Mouse (Mus musculus): ENCODE data around the gene Uba1.

The Uba1 gene

DNA sequence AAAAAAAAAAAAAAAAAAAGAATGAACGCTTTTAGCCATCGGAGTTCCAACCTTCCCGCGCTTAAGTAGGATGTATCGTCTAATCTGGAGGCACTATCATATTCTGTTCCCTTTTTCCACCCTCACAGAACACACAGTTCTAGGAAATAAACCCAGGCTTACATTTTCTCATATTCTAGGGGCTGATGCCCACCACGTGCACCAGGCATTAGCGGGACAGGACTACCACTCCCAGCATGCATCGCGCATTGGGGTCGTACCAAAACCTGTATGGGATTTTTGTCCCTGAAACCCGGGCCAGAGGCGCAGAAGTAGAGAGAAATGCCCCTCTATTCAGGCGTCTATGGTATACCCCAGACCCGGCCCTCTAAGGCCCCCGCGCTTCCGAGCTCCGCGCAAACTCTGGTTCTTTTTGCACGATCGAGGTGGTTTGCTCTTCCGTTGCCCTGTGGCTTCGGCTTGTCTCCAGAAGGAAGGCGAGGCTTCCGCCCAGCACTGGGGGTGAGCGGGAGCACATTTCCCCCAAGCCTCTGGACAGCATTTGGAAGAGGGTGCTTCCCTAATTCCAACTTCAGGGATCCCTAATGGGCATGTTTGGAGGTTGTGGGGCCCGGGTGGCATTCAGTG is at the start of gene Uba1:
Uba1 (plus strand) TSS at position 301 of the 627 bp plus-strand sequence.
- DNase-seq (ENCODE audit: low spot score): peak; percentile 33

DNA sequence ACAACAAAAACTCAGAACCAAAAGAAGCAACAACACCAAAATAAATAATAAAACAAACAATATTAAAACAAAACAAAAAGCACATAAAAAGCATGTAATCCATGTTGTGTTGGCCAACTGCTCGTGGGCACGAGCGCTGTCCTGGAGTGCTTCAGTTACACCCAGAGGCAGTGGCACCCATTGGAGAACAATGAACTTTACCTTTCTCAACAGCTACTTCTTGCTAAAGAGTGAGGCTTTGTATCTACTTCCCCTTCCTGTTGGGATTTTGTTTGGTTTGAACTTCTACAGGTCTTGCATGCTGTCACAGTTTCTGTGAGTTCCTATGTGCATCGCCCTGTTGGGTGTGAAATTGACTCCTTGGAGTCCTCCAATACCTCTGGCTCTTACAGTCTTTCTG is 49.6 kb upstream of the Uba1 start:
- no peak for DNase-seq (ENCODE audit: low spot score)

DNA sequence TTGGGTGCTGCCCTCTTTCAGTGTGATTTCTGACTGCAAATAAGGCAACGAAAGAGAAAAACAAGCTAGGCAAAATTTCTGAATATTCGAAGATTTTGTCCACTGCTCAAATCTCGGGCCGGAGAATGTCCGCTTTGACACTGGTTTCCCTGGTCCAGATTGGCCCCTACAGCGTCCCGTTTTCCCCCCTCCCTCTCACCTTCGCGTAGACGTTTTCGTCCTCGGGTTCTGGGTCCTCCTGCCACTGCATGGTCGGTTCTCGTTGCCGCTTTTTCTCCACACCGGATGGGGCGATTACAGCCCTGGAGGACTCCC is 41.3 kb upstream of the Uba1 start:
- DNase-seq (ENCODE audit: low spot score): no peak

DNA sequence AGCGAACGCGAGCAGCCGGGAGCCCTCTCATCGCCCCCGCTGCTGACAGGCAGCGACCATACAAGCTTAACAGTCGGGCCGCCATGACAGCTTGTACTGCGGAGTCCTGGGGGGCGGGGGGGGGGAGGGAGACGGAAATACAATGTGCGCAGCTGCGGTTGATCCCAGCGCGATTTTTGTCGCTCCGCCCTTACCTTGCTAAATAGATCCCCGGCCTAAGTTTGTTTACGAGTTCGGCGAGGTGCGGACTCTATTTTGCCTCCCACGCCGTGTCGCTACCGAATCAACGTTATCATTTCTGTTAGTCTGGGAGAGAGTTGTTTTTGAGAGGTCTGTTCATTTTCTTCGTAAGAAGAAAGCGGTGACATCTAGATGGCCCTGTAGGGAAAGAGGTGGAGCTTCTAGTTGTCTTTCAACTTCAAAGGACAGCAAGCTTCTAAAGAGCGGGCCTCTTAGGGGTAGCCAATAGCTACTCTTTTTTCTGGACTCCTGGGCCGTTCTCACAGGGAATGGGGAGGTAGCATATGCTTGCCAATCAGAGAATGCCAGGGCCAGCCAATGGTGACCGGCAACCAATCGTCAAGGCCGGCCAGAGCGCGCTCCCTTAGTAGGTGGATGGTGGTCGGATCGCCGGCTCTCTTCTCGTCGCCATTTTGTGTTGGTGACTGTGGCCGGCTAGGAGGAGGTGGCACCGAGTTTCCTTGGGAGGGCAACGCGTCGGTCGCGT is 40.8 kb upstream of the Uba1 start, which contains the start of the genes Rbm10 and Ndufb11:
Rbm10 (plus strand) TSS at position 328 of the 727 bp plus-strand sequence.
Ndufb11 (minus strand) TSS at position 444 of the 727 bp plus-strand sequence.
- peak; percentile 61 for DNase-seq (ENCODE audit: low spot score)

DNA sequence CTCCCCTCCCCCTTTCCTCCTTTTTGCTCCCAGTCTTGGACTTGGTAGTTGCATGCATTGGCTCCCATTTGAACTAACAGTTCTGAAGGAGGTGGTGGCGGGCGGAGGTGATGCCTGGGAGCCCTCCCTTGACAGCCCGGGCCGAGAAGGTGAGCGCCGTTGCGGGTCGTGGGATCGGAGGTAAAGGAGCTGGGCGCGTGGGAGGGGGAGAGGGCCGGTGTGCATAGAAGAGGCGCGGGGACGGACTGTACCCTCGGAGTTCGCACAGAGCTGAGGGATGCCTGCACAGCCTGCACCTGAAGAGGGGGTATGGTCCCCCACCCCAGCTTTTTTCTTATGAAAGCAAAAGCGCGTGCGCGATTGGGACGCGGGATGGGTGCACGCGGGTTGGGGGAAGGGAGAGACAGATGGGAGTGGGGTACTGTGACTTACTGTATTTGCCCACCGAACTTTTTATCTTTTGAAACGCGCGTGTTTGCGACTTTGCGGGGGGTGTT is 40.2 kb upstream of the Uba1 start:
- peak; percentile 14 for DNase-seq (ENCODE audit: low spot score)

DNA sequence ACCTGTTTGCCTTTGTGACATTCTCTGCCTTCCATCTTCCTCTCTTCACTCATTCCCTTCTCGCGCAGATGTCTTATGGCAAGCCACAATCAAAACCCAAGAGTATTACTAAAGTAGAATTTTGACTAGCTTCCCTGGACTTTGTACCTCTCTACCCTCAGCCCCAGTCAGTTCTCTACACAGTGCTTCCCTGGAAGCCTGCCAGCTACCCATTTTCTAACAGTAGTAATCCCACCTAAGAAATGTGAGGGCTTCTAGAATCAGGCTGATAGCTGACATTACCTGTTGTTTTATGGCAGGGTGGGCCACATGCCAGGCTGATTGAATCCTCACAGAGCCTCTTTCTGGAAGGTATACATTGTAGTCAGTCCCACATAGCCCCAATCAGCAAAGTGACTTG is 20.0 kb upstream of the Uba1 start:
- DNase-seq (ENCODE audit: low spot score): no peak

DNA sequence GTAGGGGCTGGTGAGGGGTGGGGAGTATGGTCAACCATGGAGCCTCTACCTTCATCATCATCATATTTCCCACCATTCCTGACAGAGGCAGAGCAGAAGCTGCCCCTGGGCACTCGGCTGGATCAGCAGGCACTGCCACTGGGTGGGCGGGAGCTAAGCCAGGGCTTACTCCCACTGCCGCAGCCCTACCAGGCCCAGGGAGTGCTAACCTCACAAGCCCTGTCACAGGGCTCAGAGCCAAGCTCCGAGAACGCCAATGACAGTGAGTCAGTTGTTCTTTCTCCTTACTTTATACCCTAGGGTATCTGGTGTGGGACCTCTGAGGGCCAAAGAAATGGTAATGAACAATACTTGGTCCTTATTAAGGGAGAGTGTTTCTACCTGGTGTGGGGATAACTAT is 13.3 kb upstream of the Uba1 start:
- DNase-seq (ENCODE audit: low spot score): no peak

DNA sequence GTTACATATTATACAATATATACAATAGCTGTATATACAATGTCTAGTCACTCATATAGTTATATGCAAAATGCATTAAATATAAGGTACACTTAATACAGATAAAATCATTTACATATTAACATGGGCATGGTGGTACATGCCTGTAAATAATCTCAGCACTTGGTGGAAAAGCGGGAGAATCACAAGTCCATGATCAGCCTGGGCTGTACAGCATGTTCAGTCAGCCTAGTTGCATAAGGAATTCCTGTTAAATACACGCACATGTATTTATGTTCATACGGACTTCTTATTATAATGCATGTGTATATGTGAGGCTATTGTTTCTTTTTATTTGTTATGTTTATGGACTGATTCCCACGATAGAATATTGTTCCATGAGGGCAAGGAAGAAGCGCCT is 533 bp upstream of the Uba1 start:
- no peak for DNase-seq (ENCODE audit: low spot score)

DNA sequence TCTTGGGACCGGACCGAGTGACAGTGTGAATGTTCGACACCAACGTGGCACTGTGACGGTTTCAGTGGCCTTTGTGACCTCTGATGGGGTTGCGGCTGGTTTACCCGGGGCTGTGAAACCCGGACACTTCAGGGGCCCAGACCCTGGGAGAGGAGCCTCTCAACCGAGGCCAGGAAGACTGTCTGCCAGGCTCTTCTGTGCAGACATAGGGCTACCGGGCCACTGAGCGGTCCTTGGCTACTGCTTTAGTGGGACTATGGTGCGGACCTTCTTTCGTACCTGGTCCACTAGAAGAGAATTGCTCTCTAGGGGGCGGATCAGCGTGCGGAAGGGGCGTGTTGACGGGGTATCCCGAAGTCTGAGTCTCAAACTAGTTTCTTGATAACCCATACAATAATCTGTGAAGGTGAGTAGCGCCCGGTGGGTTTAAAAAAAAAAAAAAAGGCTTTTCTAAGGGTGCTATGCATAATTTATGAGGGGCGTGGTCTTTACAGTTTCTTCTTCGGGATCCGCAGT is 823 bp downstream of the Uba1 start:
- DNase-seq (ENCODE audit: low spot score): no peak

DNA sequence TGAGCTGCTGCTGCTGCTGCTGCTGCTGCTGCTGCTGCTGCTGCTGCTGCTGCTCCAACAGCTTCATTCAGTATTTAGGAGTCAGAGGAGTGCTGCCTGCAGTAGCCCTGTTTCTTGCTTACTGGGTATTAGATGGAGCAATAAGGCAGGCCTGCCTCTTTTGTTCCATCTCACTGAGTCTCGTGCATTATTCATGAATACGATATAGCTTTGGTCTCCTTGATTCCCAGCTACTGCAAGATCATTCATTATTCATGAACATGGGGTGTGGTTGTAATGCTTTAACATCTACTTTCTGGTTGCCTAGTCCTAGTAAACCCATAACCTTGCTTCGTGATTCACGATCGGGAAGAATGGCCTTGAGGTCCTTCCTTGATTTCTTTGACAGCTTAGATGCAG is 4.2 kb downstream of the Uba1 start:
- no peak for DNase-seq (ENCODE audit: low spot score)

DNA sequence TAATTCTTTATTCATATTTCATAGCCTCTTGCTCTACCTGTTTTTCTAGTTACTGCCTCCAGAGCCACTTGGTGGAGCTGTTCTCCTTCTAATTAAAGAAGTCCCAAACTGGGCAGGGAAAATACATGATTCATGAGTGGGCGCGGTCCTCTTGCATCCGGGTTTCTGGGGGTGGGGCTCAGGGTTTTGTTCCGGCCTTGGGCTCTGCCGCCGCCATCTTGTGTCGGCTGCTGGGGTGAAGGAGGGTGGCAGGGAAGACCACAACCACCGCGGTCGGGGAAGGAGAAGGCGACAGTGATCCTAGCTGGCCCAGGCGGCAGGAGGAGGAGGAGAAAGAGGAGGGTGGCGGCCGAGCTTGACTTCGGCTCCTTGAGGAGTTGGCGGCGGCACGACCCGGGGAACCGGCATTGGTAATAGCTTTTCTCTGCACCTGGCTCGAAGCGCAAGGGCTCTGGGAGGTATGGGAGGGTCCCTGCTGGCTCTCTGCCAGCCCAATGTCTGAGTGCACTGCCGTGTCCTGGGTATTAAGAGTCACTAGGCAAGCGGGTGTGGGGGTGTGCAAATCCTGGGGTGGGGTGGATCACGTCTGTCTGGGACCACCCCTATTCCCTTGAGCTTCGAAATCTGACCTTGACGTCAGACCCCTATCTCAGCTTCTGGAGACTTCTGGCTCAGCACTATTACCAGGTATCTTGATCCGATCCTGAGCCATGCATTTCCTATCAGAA is 4.8 kb downstream of the Uba1 start:
- DNase-seq (ENCODE audit: low spot score): peak; percentile 72

DNA sequence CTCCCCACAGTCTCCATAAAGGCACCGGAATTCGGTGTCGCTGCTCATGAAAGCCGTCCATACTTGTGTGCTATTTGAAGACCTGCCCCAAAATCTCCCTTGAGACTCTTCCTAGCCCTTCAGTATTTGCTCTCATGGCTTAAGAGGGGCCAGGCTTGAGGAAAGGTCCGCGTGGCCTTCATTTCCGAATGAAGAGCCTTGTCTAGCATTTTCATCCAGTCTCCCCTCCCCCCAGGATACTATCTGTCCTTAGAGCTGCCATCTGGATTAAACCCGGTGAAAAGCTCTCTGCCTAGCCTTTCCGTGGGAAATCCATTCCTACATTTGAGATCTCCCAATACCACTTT is 5.3 kb downstream of the Uba1 start:
- DNase-seq (ENCODE audit: low spot score): no peak

DNA sequence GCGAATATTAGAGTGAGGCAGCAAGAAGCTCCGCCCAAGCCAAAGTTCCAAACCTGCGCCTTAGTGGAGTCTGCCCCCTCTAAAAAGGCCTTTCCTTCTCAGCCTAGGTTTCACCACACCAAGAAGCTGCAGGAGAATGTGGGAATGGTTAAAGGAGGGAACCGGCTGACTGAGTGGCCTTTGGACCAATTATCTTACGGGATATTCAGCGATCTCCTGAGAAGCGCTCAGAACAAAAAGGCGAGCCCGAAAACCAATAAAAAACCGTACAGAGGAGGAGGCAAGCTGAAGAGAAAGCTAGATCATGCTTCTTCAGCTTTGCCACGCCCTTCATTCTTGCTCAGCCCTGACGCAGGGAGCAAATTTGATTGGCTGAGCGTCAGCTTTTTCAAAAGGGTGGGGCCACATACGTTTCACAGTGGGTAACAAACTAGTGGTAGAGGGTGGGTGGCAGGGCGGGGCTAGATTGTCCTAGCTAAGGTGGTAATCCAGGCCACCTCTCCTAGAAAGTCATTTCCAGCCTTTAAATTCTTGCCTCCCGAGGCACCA is 29.5 kb downstream of the Uba1 start, which contains the start of gene Cdk16:
Cdk16 (plus strand) TSS at position 436 of the 549 bp plus-strand sequence.
- peak; percentile 55 for DNase-seq (ENCODE audit: low spot score)

DNA sequence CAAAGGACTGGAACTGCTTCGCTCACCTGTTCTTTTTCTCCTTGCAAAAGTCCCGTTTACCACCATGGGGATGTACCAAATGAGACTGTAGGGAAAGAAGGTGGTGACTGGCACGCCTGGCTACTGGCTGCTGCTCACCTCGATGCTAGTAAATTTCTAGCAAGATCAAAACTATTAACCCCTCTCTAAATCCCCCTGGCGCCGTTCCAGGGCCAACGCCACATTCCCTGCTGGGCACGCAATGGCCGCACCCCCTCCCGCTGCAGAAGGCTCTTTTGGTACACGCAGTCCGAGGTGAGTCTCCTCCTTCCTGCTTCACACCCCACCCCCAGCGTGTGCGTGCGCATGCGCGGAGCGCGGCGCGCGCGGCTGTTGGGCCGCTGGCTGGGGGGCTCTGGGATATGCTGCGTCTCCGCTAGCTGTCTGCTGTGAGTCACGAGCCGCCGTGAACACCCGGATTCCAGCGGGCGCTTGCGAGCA is 30.0 kb downstream of the Uba1 start:
- DNase-seq (ENCODE audit: low spot score): peak; percentile 57

DNA sequence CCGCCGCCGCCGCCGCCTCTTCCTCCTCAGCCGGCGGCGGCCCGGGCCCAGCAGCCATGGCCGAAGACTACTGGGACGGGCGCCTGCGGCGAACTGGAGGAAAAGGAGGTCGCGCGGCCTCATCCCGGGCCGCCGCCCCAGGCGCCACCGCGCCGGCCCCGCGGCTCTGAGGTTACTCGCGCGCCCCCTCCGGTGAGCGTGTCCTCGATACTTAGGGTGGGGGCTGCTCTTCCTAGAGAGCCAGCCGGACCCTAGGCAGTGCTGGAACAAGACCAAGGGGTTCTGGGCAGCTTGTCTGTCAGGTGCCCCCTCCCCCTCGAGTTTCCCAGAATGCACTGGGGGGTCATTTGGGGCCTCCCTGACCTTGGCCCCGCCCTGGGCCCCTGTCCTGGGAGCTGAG is 30.5 kb downstream of the Uba1 start:
- DNase-seq (ENCODE audit: low spot score): peak; percentile 33

DNA sequence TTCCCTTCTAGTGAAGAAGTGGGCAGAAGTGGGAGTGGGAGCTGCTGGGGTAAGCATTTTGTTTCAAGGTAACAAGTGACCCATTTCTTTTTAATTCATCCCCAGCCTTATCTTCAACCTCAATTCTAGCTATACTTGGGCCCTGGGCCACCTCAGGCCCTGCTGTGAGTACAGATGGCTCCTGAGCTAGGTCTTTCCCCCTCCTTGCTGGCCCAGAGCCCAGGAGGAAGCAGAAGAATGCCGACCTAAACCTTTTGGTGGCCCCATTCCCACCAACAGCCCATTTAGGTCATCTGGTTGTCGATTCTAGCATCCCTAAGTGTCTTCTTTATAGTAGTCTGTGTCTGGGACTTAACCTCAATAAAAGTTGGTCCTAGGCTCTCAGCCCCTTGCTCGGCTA is 33.4 kb downstream of the Uba1 start:
- no peak for DNase-seq (ENCODE audit: low spot score)

DNA sequence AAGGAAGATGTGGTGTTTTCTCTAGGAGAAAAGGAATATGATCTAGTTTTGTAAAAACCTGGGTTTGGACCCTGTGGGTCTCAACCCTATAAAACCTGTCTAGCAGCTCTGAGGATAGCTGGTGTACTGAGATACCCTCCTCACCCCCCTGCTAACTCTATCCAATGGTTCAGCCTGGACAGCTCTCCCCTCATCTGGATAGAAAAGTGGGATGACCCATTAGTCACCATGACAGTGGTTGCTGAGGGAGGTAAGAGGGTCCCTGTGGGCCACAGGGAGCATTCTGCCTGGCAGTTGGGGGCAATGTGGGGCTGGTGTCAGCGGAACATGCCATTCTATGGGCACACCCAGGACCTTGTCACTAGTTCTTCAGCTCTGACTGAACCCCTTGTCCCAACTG is 34.5 kb downstream of the Uba1 start:
- no peak for DNase-seq (ENCODE audit: low spot score)

DNA sequence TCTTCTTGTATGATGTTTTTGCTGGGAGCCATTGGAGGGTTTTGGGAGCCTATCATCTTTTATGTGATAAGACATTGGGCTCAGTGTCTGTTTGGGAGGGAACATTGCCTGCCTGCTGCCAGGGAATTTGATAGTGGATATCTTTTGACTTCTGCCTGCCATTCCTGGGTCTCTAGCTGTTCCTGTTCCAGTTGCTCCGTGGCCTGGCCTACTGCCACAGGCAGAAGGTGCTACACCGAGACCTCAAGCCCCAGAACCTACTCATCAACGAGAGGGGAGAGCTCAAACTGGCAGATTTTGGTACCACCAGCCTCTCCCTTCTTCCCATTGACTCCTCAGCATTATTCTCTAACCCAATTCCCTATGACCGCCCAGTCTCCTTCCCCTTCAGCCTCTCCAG is 37.7 kb downstream of the Uba1 start:
- no peak for DNase-seq (ENCODE audit: low spot score)

DNA sequence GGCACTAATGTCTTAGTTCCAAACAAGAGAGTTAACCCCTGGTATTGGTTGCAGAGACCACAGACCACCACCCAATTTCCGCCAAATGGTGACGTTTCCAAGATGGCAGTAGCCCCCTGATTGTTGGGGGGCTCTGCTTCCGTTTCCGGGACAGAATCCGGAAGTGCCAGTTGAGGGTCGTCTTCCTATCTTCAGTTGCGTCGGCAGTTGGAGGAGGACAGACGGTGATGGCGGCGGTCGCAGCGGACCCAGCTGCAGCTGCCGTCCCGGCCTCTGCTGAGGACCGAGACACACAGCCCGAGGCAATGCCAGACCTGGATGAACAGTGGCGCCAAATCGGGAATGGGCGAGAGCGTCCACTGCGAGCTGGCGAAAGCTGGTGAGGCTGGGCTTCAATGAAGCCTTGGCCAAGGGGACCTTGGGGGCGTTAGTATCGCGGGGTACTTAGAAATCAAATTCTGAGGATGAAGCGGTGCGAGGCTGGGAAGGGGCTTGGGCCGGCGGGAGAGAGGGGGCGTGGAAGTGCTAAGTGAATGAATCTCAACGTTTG is 45.7 kb downstream of the Uba1 start, which contains the start of gene Usp11:
Usp11 (plus strand) TSS at position 166 of the 550 bp plus-strand sequence.
- peak; percentile 18 for DNase-seq (ENCODE audit: low spot score)

DNA sequence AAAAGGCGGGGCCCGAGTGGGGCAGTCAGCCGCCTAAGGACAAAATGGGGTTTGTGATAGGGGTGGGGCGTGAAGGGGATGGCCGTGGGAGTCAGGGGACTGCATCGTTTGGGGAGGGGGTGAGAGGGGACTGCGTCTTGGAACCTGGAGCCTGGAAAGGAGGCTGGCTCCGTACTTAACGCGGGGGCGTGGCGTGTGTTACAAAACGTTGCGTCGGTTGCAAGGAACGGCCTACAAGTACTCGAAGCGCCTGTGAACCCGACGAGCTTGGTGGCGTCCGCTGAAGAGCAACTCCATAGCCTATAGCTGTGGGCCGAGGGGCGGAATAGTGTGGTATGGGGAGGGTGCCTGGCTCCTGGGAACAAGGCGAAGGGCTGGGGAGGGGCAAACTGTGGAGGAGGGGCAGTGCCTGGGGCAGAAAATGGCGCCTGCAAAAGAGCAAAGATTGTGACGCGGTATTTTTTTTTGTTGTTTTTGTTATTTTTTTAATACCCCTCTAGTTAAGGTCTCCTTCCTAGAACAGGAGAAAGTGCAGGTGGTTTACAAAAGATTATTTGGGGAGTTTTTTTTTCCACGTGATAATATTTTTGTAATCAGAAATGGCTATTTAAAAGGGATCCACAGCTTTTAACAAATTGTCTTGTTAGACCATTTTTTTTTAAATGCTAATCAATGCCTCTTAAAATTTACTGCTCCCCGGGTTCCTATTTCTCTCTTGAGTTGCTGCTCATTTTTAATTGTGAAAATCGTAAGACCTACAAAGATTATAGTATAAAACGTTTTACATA is 46.4 kb downstream of the Uba1 start:
- peak; percentile 45 for DNase-seq (ENCODE audit: low spot score)

DNA sequence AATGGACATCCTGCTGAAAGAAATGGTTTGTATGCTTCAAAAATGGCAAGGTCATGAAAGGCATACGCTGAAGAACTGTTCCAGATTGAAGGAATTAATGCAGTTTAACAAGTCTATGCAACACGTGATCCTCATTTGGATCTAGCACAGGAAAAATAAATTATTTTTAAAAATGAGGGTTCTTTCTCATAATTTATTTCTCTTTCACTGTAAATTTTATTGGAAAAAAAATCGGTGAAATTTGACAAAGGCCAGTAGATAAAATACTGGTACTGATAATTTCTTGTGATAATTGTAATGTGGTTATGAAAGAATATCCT is 46.9 kb downstream of the Uba1 start:
- no peak for DNase-seq (ENCODE audit: low spot score)

All from ovary, postnatal 14 days (tissue).